Mouse (Mus musculus) neural tube, embryonic 14.5 days (tissue): ENCODE measurements around the gene Tnr. TPM values are rescaled to one million over a fixed set of nuclear protein-coding genes. Genes with fewer than 3 reads are reported as not detected.

ENCODE experiments used
- ATAC-seq: fragments of 200-750 bp; cut with Nextera tagmentation; 2 replicates; pipeline ENCODE4 v1.8.0; 2017; ENCODE audit warnings: low read depth, mild to moderate bottlenecking, moderate TSS enrichment, moderate library complexity
- H3K27ac ChIP-seq: fragments of 300-500 bp; sonication (generic); 2 replicates; pipeline ENCODE4 v1.5.1; 2014; ENCODE audit warnings: low read depth, mild to moderate bottlenecking, control low read depth, low read length, moderate library complexity, mixed read lengths
- H3K27me3 ChIP-seq: fragments of 300-500 bp; sonication (generic); 2 replicates; pipeline ENCODE4 v1.6.1; 2014; ENCODE audit warnings: low read length; ENCODE audit not compliant: control insufficient read depth, insufficient read depth
- H3K36me3 ChIP-seq: fragments of 300-500 bp; sonication (generic); 2 replicates; pipeline ENCODE4 v1.6.1; 2014; ENCODE audit warnings: low read length, mixed read lengths; ENCODE audit not compliant: control insufficient read depth, insufficient read depth
- H3K4me1 ChIP-seq: fragments of 300-500 bp; sonication (generic); 2 replicates; pipeline ENCODE4 v1.6.1; 2014; ENCODE audit warnings: low read length; ENCODE audit not compliant: control insufficient read depth, insufficient read depth
- H3K4me2 ChIP-seq: fragments of 300-500 bp; sonication (generic); 2 replicates; pipeline ENCODE4 v1.6.1; 2014; ENCODE audit warnings: mild to moderate bottlenecking, low read depth, low read length, control low read depth
- H3K4me3 ChIP-seq: fragments of 300-500 bp; sonication (generic); 2 replicates; pipeline ENCODE4 v1.5.1; 2014; ENCODE audit warnings: low read depth, low read length, control low read depth, mixed read lengths
- H3K9ac ChIP-seq: fragments of 300-500 bp; sonication (generic); replicated peaks from 2 replicates; pipeline ENCODE4 v1.6.1; 2014; ENCODE audit warnings: low read depth, mild to moderate bottlenecking, control low read depth, low read length, mixed read lengths
- H3K9me3 ChIP-seq: fragments of 300-500 bp; sonication (generic); 2 replicates; pipeline ENCODE4 v1.6.1; 2016; ENCODE audit warnings: low read length; ENCODE audit not compliant: control insufficient read depth
- WGBS: fragments of 180-500 bp; shearing (Covaris S2); extraction: QIAGEN DNeasy Blood & Tissue Kit; methylation state at CpG from one replicate; pipeline ENCODE4 v1.1.7; 2014; 5-methylcytosine and 5-hydroxymethylcytosine counted together
- polyA plus RNA-seq: library from polyadenylated mRNA; unstranded; fragments of >200 nt; fragmentation: Nextera tagmentation; extraction: Ambion mirVana; gene quantifications from 2 replicates; pipeline ENCODE4 v1.2.1, GENCODE M21; 2014

Tnr gene
- polyA plus RNA-seq, 1 experiment from 2014 or later, result 6.6 TPM

GRCm38 (mm10) chr1:159773671-159774070 is 250.1 kb downstream of the Tnr start:
- Histone ChIP-seq H3K27ac (no peak overlapping the region), H3K4me2 (no peak overlapping the region), H3K9me3 (no peaks in the 10 kb centered on the region), H3K4me3 (no peak overlapping the region), H3K27me3 (no peaks in the 10 kb centered on the region), H3K36me3 (no peaks in the 10 kb centered on the region), H3K4me1 (no peaks in the 10 kb centered on the region), H3K9ac (no peak overlapping the region)
- WGBS, result 78% methylated on average over 12 of the region's 12 CpGs
- ATAC-seq, result no peak

- Histone ChIP-seq H3K9me3 (no peaks in the 10 kb centered on the region), H3K4me1 (no peaks in the 10 kb centered on the region), H3K27me3 (no peaks in the 10 kb centered on the region), H3K9ac (no peak overlapping the region), H3K36me3 (no peaks in the 10 kb centered on the region), H3K27ac (no peak overlapping the region), H3K4me2 (no peak overlapping the region), H3K4me3 (no peak overlapping the region)
- ATAC-seq, result no peak
- whole genome bisulfite sequencing, result 78% methylated on average over 3 of the region's 3 CpGs
Measured at GRCm38 (mm10) chr1:159775168-159775567, 251.6 kb downstream of the Tnr start.

GRCm38 (mm10) chr1:159777107-159777506 is 253.5 kb downstream of the Tnr start:
- Histone ChIP-seq H3K4me1 (no peaks in the 10 kb centered on the region), H3K4me3 (no peak overlapping the region), H3K9ac (no peak overlapping the region), H3K27ac (no peak overlapping the region), H3K36me3 (no peaks in the 10 kb centered on the region), H3K4me2 (no peak overlapping the region), H3K9me3 (no peaks in the 10 kb centered on the region), H3K27me3 (no peaks in the 10 kb centered on the region)
- WGBS, result 55% methylated on average over 3 of the region's 3 CpGs
- ATAC-seq, result no peak

GRCm38 (mm10) chr1:159779424-159779823 is 255.9 kb downstream of the Tnr start:
- Histone ChIP-seq H3K4me1 (no peaks in the 10 kb centered on the region), H3K9ac (no peak overlapping the region), H3K9me3 (no peaks in the 10 kb centered on the region), H3K4me3 (no peak overlapping the region), H3K27ac (no peak overlapping the region), H3K36me3 (no peaks in the 10 kb centered on the region), H3K4me2 (no peak overlapping the region), H3K27me3 (no peaks in the 10 kb centered on the region)
- 84% methylated on average over 3 of the region's 3 CpGs for WGBS
- ATAC-seq, result no peak

- Histone ChIP-seq H3K27me3 (no peaks in the 10 kb centered on the region), H3K9me3 (no peaks in the 10 kb centered on the region), H3K36me3 (no peaks in the 10 kb centered on the region), H3K4me2 (no peak overlapping the region), H3K27ac (no peak overlapping the region), H3K4me3 (no peak overlapping the region), H3K9ac (no peak overlapping the region), H3K4me1 (no peaks in the 10 kb centered on the region)
- 24% methylated on average over 5 of the region's 5 CpGs for WGBS
- ATAC-seq, result no peak
Measured at GRCm38 (mm10) chr1:159783842-159784241, 260.3 kb downstream of the Tnr start.

GRCm38 (mm10) chr1:159788312-159788711 is 264.7 kb downstream of the Tnr start:
- no peak overlapping the region for H3K4me2 ChIP-seq
- H3K4me3 ChIP-seq, result no peak overlapping the region
- H3K4me1 ChIP-seq, result no peaks in the 10 kb centered on the region
- no peaks in the 10 kb centered on the region for H3K9me3 ChIP-seq
- whole genome bisulfite sequencing, result 80% methylated on average over 4 of the region's 4 CpGs
- ATAC-seq, result no peak
- H3K27me3 ChIP-seq, result no peaks in the 10 kb centered on the region
- H3K36me3 ChIP-seq, result no peaks in the 10 kb centered on the region
- H3K27ac ChIP-seq, result no peak overlapping the region
- no peak overlapping the region for H3K9ac ChIP-seq

- H3K27me3 ChIP-seq, result no peaks in the 10 kb centered on the region
- no peaks in the 10 kb centered on the region for H3K4me1 ChIP-seq
- 79% methylated on average over 2 of the region's 2 CpGs for WGBS
- H3K36me3 ChIP-seq, result no peaks in the 10 kb centered on the region
- H3K27ac ChIP-seq, result no peak overlapping the region
- H3K4me2 ChIP-seq, result no peak overlapping the region
- no peak overlapping the region for H3K4me3 ChIP-seq
- H3K9ac ChIP-seq, result no peak overlapping the region
- H3K9me3 ChIP-seq, result no peaks in the 10 kb centered on the region
- ATAC-seq, result no peak
Measured at GRCm38 (mm10) chr1:159792546-159792945, 269.0 kb downstream of the Tnr start.

GRCm38 (mm10) chr1:159796021-159796420 is 272.5 kb downstream of the Tnr start:
- WGBS, result 83% methylated on average over 2 of the region's 2 CpGs
- no peaks in the 10 kb centered on the region for H3K9me3 ChIP-seq

GRCm38 (mm10) chr1:159800366-159800765 is 276.8 kb downstream of the Tnr start:
- Histone ChIP-seq H3K9me3 (no peaks in the 10 kb centered on the region), H3K4me2 (no peak overlapping the region), H3K4me3 (no peak overlapping the region), H3K4me1 (no peaks in the 10 kb centered on the region), H3K27ac (no peak overlapping the region), H3K9ac (no peak overlapping the region), H3K27me3 (no peaks in the 10 kb centered on the region), H3K36me3 (no peaks in the 10 kb centered on the region)
- no peak for ATAC-seq
- 66% methylated on average over 5 of the region's 5 CpGs for WGBS

More at GRCm38 (mm10) chr1:159796021-159796420, 272.5 kb downstream of the Tnr start:
- no peaks in the 10 kb centered on the region for H3K36me3 ChIP-seq
- H3K4me3 ChIP-seq, result no peak overlapping the region
- H3K27ac ChIP-seq, result no peak overlapping the region
- H3K27me3 ChIP-seq, result no peaks in the 10 kb centered on the region
- no peak overlapping the region for H3K4me2 ChIP-seq
- H3K9ac ChIP-seq, result no peak overlapping the region
- no peaks in the 10 kb centered on the region for H3K4me1 ChIP-seq
- ATAC-seq, result no peak

GRCm38 (mm10) chr1:159801753-159802152 is 278.2 kb downstream of the Tnr start:
- Histone ChIP-seq H3K36me3 (no peaks in the 10 kb centered on the region), H3K9me3 (no peaks in the 10 kb centered on the region), H3K9ac (no peak overlapping the region), H3K27me3 (no peaks in the 10 kb centered on the region), H3K4me3 (no peak overlapping the region), H3K4me2 (no peak overlapping the region), H3K4me1 (no peaks in the 10 kb centered on the region), H3K27ac (no peak overlapping the region)
- no peak for ATAC-seq
- 60% methylated on average over 4 of the region's 4 CpGs for WGBS
